Mouse (Mus musculus) c-Kit-positive CD71-positive TER-119-positive erythroid progenitor cells, embryonic 14.5 days (primary cell): ENCODE results near the gene Slc18b1.
"Not testable (repeated sequence)": the region's sequence is repeated elsewhere in the genome, so short reads cannot be mapped to it uniquely, and the experiment has no call there.

Source experiments
- DNase-seq: peaks from one replicate; pipeline ENCODE4 v3.0.0-alpha.2; 2013; ENCODE audit warnings: low spot score

Slc18b1 gene

DNA sequence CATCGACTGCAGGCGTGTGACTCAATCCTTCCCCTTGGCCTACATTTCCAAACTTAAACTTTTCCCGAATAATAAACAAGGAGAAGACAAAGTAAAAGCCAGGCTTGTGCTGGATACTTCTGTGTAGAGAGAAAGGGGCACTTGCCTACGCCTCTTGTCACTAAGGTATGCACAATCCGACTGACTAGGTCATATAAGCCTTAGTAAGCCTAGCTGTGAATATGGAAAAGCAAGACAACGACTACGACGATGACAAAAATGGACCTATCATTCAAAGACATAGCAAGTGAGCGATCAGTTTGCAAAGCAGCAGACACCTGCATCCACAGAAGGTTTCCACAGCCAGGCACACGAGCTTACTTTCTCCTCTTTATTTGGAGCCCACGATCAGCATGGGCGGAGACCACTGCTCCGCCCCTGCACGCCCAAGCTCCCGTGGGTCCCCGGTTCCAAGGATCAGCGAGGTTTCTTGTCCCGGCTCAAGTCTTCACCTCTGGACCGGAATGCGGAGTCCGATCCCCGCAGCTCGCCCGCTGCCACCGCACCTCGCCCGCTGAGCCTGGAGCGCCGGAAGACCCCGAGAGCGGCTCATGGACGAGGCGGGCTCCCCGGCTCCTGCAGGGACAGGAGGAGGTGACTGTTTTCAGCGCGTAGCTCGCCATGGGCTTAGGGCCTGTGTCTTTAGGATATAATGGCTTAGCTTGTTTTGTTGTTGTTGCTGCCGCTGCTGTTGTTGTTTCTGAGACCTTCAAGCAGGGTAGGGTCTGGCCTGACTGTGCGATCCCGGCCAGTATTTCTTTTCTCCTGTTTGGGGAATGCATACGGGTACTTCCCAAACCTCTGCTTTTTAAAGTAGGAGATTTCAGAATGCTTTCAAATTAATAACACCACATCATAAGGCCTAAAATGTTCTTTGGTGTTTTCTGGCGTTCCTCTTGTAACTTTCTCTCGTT is at the start of gene Slc18b1:
Gene Slc18b1 (plus strand): TSS at position 436 of the 953 bp plus-strand sequence.
- peak; percentile 24 for DNase-seq

DNA sequence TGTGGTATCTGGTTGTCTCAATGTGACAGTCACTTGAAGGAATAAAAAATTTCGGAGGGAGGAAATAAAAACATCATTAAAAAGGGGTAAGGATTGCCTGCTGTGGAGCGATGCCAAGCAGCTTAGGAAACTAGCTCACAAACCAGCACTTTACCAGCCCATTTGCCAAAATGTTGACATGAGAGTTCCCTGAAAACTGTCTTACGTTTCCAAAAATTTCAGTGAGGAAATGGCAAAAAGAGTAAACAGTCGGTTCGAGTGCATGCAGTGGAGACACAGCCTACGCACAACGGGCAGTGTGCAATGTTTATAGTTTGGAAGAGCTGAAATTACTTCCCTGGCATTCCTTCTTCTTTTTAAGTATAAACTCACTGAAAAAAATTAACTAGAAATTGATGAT is 42.6 kb upstream of the Slc18b1 start:
- no peak for DNase-seq

DNA sequence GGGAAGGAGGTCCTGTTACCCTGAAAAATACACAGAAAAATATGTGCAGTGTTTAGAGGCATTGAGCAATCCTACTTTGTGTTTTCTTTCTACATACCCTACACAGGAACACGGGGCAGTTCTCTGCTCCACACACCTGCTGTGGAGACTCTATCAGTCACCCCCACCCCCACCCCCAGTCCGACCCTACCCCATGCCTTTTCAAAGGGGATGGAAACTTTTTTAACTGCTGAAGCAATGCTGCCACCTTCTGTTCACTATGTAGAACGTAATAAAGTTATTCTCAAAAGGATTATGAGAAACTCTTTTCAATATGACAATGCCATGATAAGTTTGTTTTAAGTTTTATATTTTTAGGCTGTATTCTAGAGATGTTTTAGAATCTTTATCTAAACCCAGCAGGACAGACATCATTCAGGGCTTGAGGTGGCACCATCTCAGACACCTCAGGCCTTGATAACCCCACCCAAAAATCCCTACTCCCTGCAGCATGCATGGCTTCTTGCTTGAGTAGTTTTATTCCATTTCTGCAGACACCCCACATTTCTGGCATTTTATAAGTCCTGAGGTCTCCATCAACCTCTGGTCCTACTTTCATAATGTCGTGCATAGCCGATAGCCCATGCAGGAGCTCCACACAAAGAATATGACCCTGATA is 19.4 kb upstream of the Slc18b1 start:
- no peak for DNase-seq

DNA sequence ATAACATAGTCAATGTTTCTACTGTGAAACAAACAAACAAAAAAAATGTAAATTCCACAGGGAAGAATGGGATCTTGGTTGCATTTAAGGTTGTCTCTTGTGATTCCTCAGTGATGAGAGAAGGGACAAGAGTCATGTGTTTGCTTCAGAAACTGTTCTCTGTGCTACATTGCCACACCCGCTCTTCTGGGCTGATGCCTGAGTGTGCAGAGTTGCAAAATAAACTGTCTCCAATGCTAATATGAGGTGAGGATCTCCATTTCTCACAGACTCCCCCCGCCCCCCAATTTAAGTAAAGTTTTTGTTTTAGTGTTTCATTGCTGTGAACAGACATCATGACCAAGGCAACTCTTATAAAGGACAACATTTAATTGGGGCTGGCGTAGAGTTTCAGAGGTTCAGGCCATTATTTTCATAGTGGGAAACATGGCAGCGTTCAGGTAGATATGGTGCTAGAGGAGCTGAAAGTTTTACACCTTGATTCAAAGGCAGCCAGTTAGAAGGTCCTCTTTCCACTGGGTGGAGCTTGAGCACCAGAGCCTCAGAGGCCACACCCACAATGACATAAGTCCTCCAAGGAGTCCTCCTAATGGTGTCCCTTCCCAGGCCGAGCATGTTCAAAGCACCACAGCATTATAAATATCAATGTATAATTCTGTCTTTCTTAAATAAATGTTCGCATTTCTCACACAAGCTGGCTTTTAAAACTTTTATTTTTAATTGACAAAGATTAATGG is 16.1 kb upstream of the Slc18b1 start:
- peak; percentile 61 for DNase-seq

DNA sequence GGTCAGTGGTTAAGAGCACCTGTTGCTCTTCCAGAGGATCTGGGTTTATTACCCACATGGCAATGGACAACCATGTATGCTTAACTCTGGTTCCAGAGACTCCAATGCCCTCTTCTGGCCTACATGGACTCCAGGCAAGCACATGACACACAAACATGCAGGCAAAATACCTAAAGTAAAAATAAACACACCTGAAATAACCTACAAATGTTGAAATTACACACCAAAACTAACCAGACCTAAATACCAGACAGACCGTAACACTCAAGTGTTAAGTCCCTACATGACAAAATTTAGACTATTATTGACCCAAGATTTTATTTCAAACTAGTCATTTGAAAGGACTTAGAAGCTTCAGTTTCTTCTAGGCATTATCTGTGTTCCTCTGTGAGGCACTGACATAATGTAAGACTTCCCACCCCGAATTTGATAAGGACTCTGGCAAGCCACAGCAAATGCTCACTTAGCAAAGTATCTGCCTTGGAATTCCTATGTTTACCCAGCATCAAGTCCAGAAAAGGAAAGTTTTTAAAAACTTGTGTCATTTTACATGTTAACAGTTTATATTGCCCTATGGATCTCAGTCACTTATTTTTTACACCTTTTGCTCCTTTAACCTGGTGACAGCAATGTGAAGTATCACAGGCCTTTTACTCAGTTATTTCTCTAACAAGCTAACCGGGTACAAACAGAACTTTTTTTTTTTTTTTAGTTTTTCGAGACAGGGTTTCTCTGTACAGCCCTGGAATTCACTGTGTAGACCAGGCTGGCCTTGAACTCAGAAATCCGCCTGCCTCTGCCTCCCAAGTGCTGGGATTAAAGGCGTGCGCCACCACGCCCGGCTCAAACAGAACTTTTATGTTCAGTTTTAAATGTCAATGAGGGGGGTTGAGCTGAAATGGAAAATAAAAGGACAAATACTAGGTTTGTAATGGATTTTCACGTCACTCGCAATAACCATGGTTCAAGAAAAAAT is 14.7 kb upstream of the Slc18b1 start:
- DNase-seq: peak; percentile 42

DNA sequence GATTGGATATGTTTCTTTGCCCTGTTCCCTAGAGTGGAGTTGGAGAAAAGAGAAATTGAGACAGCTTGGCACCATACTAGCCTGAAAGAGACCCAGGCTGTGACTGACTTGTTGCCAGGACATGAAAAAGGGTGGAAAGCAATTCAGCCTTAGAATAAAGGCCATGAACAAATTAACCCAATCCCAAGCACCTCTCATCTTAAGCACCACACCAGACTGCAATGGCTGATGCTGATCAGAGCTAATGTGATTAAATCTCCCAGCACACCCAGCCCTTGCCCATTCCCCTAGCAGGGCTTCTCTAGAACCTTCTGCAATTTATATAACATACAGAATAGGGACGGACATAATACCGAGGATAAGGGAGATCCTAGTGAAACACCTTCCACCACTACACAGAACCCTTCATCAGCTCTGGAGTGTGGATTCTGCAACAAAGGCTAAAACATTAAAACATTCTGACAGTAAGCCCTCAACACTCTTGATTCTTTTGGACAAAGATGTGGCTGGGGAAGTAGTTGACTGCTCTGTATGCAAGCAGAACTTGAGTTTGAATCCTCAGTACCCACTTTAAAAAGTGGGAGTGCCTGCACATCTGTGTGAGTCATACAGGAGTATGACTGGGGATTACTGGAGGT is 13.8 kb upstream of the Slc18b1 start:
- peak; percentile 28 for DNase-seq

DNA sequence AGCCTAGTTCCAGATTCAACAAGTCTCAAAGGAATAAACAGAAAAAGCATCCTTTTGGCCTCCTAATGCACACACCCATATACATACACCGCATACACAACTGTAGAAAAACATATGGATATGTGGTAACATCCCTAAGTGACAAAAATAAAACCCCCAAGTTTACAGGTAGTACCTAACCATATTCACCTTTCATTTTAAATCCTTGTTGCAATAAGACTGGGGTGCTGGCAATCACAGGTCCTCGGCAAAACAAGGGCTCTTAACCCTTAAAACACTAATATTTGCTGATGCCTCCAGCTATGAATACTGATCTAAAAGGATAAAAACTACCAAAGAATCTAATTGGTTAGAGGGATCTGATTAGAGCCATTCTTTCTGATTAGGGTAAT is 13.3 kb upstream of the Slc18b1 start:
- peak; percentile 18 for DNase-seq

DNA sequence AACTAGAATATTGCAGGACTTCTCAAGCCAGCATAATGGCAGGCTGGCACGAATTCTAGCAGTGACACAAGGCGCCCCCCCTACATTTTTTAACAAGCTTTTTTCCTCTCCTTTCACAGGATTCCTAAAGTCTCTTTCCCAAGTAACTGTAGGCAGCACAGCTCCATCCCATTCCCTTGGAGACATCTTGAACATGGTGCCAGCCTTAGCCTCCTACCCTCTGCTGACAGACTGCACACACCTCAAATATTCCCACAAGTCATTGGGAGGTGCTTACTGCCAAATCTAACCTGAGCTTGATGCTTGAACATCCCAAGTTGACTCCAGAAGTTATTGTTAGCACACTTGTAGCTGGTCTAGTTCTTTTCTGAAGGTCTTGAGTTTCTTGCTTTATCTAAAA is 12.7 kb upstream of the Slc18b1 start:
- peak; percentile 35 for DNase-seq

DNA sequence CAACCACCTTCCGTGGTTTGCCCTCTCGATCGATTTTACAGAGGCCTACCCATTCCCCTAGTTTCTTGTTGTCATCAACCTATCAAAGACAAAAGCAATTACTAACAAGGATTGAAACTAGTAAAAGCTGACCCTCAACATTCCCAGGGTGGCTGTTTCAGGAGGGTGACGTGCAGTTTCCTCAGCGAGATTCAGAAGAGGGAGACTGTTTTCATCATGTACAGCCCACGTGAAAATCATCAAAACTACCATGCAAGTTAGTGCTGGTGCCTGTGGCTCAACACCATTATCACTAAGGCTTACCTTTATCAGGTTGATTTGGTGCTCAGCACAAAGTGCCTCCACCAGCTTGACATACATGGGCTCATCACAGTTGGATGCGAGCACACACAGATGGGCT is 11.2 kb upstream of the Slc18b1 start:
- peak; percentile 22 for DNase-seq

DNA sequence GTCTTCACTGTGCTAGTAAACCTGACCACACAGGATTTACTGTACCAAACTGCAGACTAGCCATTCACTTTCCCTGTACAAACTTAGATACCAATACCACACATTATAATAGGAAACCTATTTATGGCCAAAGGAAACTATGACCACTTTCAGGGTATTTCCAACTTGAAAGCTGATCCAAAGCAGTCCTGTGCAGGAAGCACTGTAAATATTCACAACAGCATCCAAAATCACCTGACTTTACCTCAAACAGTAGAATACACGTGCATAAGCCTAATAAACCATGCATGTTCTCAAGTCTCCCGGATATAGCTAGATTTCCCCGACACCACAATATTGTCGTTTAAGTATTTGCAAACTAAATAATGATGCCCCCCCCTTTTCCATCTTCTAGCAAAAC is 10.7 kb upstream of the Slc18b1 start:
- DNase-seq: peak; percentile 17

DNA sequence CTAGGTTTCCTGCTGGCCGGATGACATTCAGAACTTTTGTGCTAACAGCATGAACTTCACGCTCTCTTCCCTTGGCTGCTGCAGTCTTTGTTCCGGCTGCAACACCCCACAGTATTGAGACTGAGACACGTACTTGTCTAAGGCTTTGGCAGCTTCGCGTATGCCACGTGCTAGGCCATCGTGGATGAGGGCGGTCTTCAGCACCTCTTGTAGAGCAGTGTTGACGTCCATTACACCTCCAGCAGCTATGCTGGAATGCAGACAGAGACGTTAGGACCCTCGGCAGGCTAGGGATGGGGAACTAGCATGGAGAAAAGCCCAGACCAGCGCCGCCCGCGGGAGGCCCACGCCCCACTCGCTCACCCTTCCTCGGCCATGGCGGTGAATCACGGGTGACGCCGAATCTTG is 10.2 kb upstream of the Slc18b1 start:
- DNase-seq: not testable (repeated sequence)

DNA sequence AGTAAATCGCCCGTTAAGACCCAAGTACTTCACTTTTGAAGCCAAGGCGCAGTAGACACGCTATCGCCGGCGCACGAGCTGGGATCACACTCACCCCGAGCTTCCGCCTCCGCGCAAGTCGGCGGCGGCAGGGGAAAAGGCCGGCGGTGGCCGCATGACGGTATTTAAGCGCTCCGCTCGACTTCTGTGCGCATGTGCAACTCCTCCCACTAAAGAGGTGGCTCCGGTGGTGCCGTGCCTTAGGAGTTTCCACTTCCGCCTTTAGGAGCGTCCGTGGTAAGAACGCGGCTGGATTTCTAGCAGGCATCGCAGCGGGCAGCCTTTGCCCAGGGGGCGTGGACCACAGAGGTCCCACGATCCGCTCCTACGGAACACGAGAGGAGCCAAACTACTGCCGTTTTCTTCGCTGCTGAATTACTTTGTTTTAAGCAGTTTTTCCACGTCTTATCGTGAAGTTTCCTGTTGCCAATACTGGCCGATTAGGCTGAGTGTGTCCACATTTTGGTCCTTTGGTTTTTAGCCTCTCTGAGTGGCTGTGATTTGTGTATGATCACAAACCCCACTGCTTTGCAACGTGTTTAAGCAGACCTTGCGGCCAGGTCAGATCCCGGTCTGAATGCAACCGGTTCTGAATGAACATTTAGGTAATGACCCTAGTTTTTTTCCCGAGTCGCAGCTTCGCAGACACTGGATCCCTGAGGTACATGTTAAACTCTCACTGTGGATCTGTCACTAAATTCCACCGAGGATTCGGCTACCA is 9.5 kb upstream of the Slc18b1 start, which contains the start of gene Rps12:
Gene Rps12 (minus strand): TSS at position 214 of the 760 bp plus-strand sequence.
- DNase-seq: peak; percentile 99

DNA sequence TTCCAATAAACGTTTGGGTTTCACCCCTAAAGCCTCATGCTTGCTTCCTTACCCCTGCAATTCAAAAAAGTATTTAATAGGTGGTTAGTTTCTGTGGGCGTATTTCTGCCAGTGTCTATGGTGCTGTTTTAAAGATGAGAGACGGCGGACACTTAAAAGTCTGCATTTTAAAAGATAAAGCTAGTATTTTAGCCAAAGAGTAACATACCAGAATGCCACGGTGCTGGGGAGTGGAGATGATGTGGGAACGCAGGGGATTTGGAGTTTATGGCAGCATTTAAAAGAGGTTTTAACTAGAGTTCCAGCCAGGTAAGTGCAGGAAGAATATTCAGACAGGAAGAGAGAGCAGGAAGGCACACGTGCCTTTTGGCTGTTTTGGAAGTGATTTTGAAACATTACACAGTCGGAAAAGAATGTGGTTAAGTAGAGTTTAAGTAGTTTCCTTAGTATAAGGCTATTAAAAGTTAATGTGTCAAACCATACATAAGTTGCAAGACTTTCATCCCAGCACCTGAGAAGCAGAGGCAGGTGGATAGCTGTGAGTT is 8.7 kb upstream of the Slc18b1 start:
- DNase-seq: no peak

DNA sequence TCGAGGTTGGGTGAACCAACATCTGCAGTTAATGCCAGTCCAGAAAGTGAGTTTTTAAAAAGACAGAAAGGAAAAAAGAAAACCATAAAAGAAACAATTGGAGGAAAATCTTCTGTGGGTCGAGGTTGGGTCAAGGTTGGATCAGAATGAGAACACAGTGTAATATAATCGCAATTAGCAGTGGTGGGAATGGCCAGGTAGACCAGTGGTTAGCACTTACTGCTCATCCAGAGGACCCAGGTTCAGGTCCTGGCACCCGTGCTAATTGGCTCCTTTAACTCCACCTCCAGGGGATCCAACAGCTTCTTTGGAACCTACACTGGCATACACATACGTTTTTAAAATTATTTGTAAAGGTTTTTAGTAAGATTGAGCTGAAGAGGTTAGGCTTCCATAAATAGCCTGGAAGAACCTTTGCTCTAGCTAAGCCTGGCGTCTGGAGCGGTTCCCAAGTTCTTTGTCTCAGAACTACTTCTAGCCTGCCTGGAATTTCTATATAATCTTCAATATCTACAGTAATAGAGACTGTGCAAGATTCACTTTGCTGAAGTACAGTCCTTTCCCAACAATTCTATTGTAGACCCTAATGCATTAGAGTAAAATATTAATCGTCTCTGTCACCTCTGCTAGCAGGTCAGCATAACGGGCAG is 790 bp upstream of the Slc18b1 start:
- no peak for DNase-seq

DNA sequence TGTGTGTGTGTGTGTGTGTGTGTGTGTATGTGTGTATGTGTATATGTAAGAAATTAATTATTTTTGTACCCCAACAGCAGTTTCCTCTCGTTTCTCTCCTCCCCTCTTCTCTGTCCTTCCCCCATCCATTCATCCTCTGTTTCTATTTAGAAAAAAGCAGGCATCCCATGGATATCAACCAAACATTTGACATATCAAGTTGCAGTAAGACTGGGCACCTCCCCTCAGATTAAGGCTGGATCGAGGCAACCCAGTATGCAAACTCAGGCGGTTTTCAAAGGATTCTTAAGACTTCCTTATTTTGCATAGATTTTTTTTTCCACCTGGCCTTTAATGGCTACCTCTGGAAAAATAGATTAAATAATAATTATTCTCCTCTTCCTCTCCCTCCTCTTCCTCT is 820 bp downstream of the Slc18b1 start:
- no peak for DNase-seq

DNA sequence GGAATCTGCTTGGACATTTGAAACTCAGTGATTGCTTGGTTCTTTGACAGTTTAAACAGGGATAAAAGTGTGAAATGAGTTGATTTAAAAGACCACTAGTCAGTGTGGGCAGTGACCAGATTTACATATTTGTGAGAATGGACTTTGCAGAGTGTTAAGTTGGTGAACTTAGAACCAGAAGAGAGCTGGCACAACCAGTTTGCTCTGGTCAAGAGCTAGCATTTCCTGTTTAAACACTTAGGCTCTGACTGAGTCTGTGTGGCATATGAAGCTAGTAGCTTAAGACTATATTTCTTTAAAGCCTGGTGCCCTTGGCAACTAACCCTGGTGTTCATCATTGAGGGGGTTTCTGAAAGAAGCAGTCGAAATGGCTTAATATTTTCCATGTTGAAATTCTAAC is 1.4 kb downstream of the Slc18b1 start:
- no peak for DNase-seq

DNA sequence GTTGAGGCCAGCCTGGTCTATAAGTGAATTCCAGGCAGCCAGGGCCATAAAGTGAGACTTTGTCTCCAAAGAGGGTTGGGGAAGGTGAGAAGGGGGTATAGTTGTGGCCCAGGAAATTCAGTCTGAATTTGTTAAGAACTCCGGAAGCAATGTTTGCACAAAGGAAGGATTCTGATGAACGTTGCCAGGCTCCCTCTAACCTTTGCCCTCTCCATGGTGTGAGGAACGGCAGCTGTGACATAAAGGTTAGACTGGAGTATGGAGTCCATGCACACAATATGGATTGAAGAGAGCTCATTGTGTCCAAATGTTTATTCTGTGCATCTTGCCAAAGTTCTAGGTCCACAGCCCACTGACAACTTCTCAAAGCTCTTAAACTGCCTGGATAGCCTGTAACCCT is 3.1 kb downstream of the Slc18b1 start:
- DNase-seq: no peak

DNA sequence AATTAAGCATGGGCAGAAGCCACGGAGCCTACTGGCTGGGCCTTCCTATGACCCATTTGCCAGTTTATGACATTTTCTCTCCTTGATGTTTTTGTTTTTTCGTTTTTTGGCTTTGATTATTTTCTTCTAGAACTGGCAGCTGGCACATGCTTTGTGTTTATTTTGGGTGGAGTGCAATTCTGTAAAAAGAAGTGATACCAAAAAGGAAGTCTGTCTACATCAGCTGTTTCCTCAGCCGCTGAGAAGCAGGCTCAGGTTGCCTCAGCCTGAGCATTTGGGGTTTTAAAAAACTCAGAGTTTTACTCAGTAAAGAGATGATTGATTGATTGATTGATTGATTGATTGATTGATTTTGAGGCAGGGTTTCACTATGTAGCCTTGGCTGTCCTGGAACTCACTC is 6.1 kb downstream of the Slc18b1 start:
- DNase-seq: no peak

DNA sequence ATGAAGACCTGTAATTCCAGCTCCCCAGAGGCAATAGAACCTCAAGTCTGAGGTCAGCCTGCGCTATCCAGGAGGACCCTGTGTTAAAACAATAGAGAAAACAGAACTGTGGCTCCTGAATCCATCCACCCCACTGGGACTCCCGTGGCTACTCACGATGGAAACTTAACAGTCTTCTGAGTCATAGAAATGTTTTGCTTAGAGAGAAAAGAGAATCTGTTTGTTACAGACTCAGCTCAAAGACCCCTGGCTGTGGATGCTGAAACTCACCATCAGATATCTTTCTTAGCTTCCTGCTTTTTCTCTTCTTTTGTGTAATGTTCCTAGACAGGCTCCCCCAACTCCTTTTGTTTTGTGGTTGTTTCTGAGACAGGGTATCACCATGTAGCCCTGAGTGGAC is 7.9 kb downstream of the Slc18b1 start:
- DNase-seq: no peak
